Mouse (Mus musculus) C2C12 (cell line): ENCODE results near the gene Olfr96. TPM values are rescaled to one million over a fixed set of nuclear protein-coding genes. Genes with fewer than 3 reads are reported as not detected.

Source experiments
- H3K27me3 ChIP-seq: one replicate; pipeline ENCODE4 v1.6.1; 2011; ENCODE audit not compliant: control insufficient read depth, insufficient read depth, insufficient read length
- H3K36me3 ChIP-seq: one replicate; pipeline ENCODE4 v1.6.1; 2011; ENCODE audit not compliant: control insufficient read depth, insufficient read depth
- H3K4me3 ChIP-seq: one replicate; pipeline ENCODE4 v1.5.1; 2011; ENCODE audit warnings: mild to moderate bottlenecking, control low read depth; ENCODE audit not compliant: poor library complexity, insufficient read depth, severe bottlenecking
- H3K79me2 ChIP-seq: one replicate; pipeline ENCODE4 v1.6.1; 2011; ENCODE audit not compliant: control insufficient read depth, insufficient read depth
- H3K79me3 ChIP-seq: one replicate; pipeline ENCODE4 v1.6.1; 2011; ENCODE audit warnings: low read depth, control low read depth
- H3ac ChIP-seq: one replicate; pipeline ENCODE3; 2011; ENCODE audit warnings: low read depth; ENCODE audit not compliant: control insufficient read depth, insufficient read length
- CEBPB ChIP-seq: IDR thresholded peaks from one replicate; pipeline ENCODE4 v1.6.1; 2011; ENCODE audit warnings: low read depth, mild to moderate bottlenecking, control low read depth, moderate library complexity
- CTCF ChIP-seq: IDR thresholded peaks from one replicate; pipeline ENCODE4 v1.5.1; 2011; ENCODE audit not compliant: control insufficient read depth, insufficient read depth, insufficient read length
- FOSL1 ChIP-seq: IDR thresholded peaks from one replicate; pipeline ENCODE4 v1.8.0; 2011; ENCODE audit warnings: mild to moderate bottlenecking, low read length; ENCODE audit not compliant: poor library complexity, insufficient read depth, severe bottlenecking
- MAX ChIP-seq: IDR thresholded peaks from one replicate; pipeline ENCODE4 v1.6.1; 2011; ENCODE audit warnings: mild to moderate bottlenecking, control low read depth
- MYOD1 ChIP-seq: IDR thresholded peaks from one replicate; pipeline ENCODE4 v1.6.1; 2011; ENCODE audit warnings: low read depth; ENCODE audit not compliant: control insufficient read depth, insufficient read length
- MYOG ChIP-seq: IDR thresholded peaks from one replicate; pipeline ENCODE4 v1.6.1; 2011; ENCODE audit not compliant: control insufficient read depth, insufficient read length; ENCODE audit errors: extremely low read depth
- USF1 ChIP-seq: IDR thresholded peaks from one replicate; pipeline ENCODE4 v1.6.1; 2011; ENCODE audit warnings: low read depth, mild to moderate bottlenecking, control low read depth, moderate library complexity
- polyA plus RNA-seq: library from polyadenylated mRNA; unstranded; fragments of >200 nt; fragmentation: generic; extraction: Trizol; gene quantifications from one replicate; pipeline ENCODE4 v1.2.1, GENCODE M21; 2012; ENCODE audit warnings: missing spikeins

Olfr96 gene
- polyA plus RNA-seq, 1 experiment = not detected

DNA sequence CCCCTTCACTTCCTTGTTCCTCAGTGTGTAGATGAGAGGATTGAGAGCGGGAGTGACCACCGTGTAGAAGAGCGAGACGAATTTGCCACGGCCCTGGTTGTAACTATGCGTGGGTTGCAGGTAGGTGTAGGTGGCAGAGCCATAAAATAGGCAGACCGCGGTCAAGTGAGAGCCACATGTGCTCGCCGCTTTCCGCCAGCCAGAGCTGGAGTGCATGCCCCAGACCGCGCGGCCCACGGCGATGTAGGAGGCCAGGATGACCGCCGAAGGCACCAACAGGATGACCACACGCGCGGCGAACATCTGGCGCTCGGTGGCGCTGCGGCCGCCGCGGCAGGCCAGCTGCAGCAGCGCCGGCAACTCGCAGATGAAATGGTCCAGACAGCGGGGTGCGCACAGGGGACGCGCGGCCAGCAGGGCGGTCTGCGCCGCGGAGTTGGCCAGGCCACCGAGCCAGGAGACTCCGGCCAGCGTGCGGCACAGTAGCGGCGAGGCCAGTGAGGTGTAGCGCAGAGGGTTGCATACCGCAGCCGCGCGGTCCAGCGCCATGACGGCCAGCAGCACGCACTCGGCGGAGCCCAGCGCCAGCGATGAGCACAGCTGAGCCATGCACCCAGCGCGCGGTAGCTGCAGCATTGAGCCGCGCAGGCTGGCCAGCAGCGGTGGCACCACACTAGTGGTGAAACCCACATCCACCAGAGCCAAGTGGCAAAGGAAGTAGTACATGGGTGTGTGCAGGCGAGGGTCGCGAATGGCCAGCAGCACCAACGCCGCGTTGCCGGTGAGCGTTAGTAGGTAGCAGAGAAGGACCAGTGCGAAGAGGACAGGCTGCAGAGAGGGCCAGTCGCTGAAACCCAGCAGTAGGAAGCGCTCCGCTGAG lies 22.9 kb upstream of the Olfr96 start:
- no peak overlapping the region for H3K4me3 ChIP-seq
- TF ChIP-seq USF1 (no peak), CTCF (no peak), MYOD1 (no peak), FOSL1 (no peak), MYOG (no peak), CEBPB (no peak), MAX (no peak)
- no peaks in the 10 kb centered on the region for H3K36me3 ChIP-seq
- H3K79me3 ChIP-seq = no peaks in the 10 kb centered on the region
- H3K79me2 ChIP-seq = no peaks in the 10 kb centered on the region
- H3ac ChIP-seq = no peak overlapping the region
- H3K27me3 ChIP-seq = no peaks in the 10 kb centered on the region

DNA sequence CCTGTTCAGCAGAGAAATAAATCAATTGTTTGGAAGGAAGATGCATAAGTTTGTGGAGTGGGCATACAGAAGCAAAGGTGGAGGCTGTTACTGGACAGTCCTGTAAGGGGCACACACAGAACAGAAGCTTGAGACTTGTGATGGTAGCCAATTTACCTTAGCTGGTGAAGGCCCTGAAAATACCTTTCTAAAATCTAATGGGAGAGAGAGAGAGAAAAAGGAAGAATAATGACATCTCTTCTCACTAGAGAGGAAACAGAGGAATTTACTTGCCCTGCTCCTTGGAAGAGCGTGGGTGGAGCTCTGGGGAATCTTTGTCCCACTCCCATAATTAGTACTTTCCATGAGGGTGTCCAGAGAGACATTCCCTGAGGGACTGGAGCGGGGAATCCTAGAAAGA lies 19.1 kb upstream of the Olfr96 start, which contains the start of gene Olfr94:
Olfr94 (minus strand) TSS at position 101 of the 400 bp plus-strand sequence.
- TF ChIP-seq MYOG (no peak), MAX (no peak)
- Histone ChIP-seq H3ac (no peak within 1 kb of the TSS), H3K79me3 (no peaks in the 10 kb centered on the region), H3K79me2 (no peaks in the 10 kb centered on the region), H3K36me3 (no peaks in the 10 kb centered on the region), H3K27me3 (no peaks in the 10 kb centered on the region), H3K4me3 (no peak within 1 kb of the TSS)

GRCm38 (mm10) chr17:37203206-37203916 lies 16.6 kb upstream of the Olfr96 start:
- no peak for TF ChIP-seq USF1
- TF ChIP-seq MAX = no peak
- no peak for TF ChIP-seq MYOD1
- no peak for TF ChIP-seq CEBPB
- peak; percentile 100 for TF ChIP-seq CTCF
- no peak for TF ChIP-seq FOSL1
- no peak for TF ChIP-seq MYOG
- Histone ChIP-seq H3K27me3 (no peaks in the 10 kb centered on the region), H3ac (no peak overlapping the region), H3K36me3 (no peaks in the 10 kb centered on the region), H3K79me3 (no peaks in the 10 kb centered on the region), H3K79me2 (no peaks in the 10 kb centered on the region), H3K4me3 (no peak overlapping the region)

- Histone ChIP-seq H3K79me3 (no peaks in the 10 kb centered on the region), H3K36me3 (no peaks in the 10 kb centered on the region), H3K79me2 (no peaks in the 10 kb centered on the region), H3K27me3 (no peaks in the 10 kb centered on the region), H3K4me3 (no peak overlapping the region), H3ac (no peak overlapping the region)
- no peak for TF ChIP-seq MYOG
- TF ChIP-seq CTCF = no peak
- TF ChIP-seq USF1 = no peak
- TF ChIP-seq CEBPB = no peak
- TF ChIP-seq MYOD1 = no peak
- no peak for TF ChIP-seq FOSL1
- TF ChIP-seq MAX = no peak
Measured at GRCm38 (mm10) chr17:37203917-37204236, 16.1 kb upstream of the Olfr96 start.

GRCm38 (mm10) chr17:37210884-37211768 lies 8.8 kb upstream of the Olfr96 start:
- TF ChIP-seq MYOG (no peak), FOSL1 (no peak), MYOD1 (no peak), USF1 (no peak), CTCF (no peak)
- peaks cover 6% of the 10 kb centered on the region for H3K27me3 ChIP-seq
- no peaks in the 10 kb centered on the region for H3K36me3 ChIP-seq
- H3K79me2 ChIP-seq = no peaks in the 10 kb centered on the region
- H3ac ChIP-seq = no peak overlapping the region
- no peaks in the 10 kb centered on the region for H3K79me3 ChIP-seq
- H3K4me3 ChIP-seq = no peak overlapping the region
